Mouse (Mus musculus): ENCODE results near the gene Traf3ip3.

- no peak for TF ChIP-seq ZC3H11A (IDR thresholded peaks at IDR 0.05; ENCODE audit: borderline replicate concordance, low read depth, low read length)
- TF ChIP-seq CHD2 (IDR thresholded peaks at IDR 0.05; ENCODE audit: low read depth, low read length) = no peak
Observed at GRCm38 (mm10) chr1:193242863-193243262, 41.4 kb upstream of the Traf3ip3 start.

All from ES-E14 (cell line).